Mouse (Mus musculus): Measurements from ENCODE around the gene Vwa5b2. TPM values are rescaled to one million over a fixed set of nuclear protein-coding genes. Genes with fewer than 3 reads are reported as not detected.

Gene Vwa5b2
- under 1 TPM; 0.10 to 0.16 TPM for total RNA-seq (2021)
- long read RNA-seq, experiment 1 = 0 reads
- long read RNA-seq, experiment 2 = 0 reads

- intact Hi-C loops (cut with DNase I; ENCODE audit: low total_unique reads) = no loop called here
- no peak for DNase-seq
Measured at GRCm38 (mm10) chr16:20589366-20589938, at the start of gene Vwa5b2. Gene Vwa5b2 (plus strand): TSS chr16:20589471.

DNA sequence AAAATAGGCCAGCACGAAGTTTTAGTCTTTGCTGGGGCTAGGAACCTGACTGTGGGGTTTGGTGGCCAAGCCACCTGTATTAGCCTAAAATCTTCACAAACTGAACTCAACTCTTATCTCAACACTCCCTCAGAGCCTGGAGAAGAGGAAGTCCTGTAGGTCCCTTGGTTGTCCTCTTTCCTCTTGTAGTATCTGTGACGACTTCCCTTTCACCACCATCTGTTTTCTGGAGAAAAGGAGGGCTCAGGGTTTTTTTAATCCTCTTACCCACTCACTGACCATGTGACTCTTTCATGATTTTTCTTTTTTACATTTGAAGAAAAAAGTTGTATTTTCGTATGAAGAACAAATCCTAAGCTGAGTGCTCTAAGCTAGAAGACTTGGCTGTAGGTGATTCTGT, 49.6 kb upstream of the Vwa5b2 start:
- DNase-seq = no peak
- intact Hi-C loops (cut with DNase I; ENCODE audit: low total_unique reads) = no loop called here

DNA sequence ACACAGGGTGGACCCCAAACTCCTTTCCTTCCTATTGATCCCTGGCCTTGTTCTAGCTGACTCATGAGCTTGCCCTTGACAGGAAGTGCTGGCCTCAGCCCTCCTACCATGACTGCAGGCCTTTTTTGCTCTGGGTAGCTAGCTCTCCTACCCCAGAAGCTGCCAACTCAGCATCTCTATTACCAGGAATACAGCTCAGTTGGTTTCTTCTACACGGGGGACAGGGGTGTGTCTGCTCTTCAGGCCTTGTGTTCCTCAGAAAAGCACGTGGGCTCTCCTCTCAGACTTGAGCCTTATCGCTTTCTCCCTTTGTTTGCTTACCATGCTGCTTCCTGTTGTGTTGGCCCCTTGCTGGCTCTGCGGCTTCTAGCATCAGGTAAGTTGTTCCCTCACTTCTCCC, 48.8 kb upstream of the Vwa5b2 start:
- DNase-seq = no peak
- intact Hi-C loops (cut with DNase I; ENCODE audit: low total_unique reads) = no loop called here

DNA sequence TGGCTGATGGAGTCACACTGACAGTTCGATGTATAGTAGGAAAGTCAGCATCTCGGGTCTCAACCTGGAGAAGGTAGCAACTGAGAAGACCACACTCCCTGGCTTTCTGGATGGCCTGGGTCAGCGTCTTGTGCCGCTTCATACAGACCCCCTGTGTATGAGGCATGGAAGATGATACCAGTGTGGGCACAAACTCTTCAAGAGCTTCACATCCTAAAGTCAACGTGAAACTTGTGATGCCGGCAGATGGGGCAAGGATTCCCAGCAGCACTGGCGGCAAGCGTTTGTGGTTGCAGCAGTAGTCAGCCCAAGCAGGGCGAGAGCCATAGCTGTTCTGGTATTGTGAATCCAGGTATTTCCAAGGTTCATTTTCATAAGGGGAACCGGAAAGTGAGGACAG, 43.6 kb upstream of the Vwa5b2 start:
- intact Hi-C loops (cut with DNase I; ENCODE audit: low total_unique reads) = no loop called here
- no peak for DNase-seq

DNA sequence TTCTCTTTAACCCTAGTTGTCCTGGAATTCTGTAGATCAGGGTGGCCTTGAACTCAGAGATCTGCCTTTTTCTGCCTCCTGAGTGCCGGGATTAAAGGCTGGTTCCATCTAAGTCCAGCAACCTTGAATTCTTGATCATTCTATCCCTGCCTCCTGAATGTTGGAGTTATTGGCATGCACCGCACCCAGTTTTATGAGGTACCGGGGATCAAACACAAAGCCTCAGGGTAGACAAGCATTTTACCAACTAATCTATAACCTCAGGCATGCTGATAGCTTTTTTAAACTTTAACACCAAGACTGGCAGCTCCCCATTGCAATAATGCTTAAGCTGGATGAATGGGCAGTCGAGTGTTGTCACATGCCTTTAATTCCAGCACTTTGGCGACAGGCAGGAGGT, 41.8 kb upstream of the Vwa5b2 start:
- no peak for DNase-seq
- intact Hi-C loops (cut with DNase I; ENCODE audit: low total_unique reads) = no loop called here

DNA sequence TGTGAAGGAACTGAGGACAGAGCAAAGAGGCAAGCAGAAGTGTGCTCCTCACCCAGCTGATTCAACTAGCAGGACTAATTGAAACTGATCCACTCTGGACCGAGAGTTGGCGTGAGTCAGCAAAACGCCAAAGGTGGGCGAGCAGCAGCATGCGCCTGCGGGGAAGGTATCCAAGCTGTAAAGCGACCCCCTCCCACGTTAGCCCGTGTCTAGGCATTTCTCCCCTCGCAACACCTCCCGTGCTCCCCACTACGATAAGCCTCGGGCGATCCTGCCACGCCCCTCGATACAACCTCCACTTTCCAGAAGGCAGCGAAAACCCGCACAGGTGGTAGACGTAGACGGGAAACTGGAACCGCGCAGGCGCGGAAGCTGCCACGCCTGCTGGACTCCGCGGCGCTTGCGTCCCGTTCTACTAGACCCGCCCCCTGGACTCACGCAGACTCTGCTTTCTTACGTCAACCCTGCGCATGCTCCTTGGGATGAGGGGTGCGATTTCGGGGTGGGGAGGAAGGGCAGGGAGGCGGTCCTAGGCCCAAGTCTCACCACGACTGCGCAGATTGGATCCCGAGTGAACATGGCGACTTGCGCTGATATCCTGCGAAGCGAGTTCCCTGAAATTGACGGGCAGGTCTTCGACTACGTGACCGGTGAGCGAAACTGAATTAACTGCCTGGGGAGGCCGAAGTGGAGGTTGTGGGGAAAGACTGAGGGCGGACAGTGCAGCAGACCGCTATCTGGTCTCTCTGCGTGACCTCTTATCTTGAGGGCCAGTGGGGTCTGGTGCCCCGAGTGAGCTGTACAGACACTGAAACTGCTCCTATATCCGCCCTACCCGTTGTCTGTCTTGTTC, 40.9 kb upstream of the Vwa5b2 start, which contains the start of gene Abcf3:
Gene Abcf3, plus strand, starts transcription at position 482 of the 853 bp plus-strand sequence.
- intact Hi-C loops (cut with DNase I; ENCODE audit: low total_unique reads) = no loop called here
- DNase-seq = peak; percentile 98

GRCm38 (mm10) chr16:20549161-20549560, 40.1 kb upstream of the Vwa5b2 start:
- DNase-seq = no peak
- intact Hi-C loops (cut with DNase I; ENCODE audit: low total_unique reads) = no loop called here

- intact Hi-C loops (cut with DNase I; ENCODE audit: low total_unique reads) = loop anchor here (10.0 kb wide), 1 partner anchor 53 kb away; no protein-coding TSS in a partner anchor
- no peak for DNase-seq
Measured at GRCm38 (mm10) chr16:20551691-20552090, 37.6 kb upstream of the Vwa5b2 start.

DNA sequence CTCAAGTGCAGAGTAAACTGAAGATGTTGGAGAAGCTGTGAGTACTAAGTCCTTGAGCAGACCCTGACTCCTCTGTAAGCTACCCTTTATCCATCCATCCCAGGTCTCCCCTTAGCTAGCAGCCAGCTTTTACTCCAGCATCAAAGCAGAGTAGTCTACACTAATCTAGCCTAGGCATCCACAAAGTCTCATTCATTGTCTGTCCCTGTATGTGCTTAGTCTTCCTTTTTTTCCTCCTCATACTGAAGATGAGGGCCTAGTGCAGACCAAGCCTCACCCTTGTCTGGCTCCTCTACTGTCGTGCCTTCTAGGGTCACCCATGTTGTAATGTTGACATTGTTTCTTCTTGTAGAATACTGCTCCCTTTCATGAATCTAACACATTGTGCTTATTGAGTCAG, 36.7 kb upstream of the Vwa5b2 start:
- no peak for DNase-seq
- intact Hi-C loops (cut with DNase I; ENCODE audit: low total_unique reads) = loop anchor here (10.0 kb wide), 1 partner anchor 52 kb away; no protein-coding TSS in a partner anchor

GRCm38 (mm10) chr16:20555000-20555399, 34.3 kb upstream of the Vwa5b2 start:
- DNase-seq = no peak
- intact Hi-C loops (cut with DNase I; ENCODE audit: low total_unique reads) = loop anchor here (10.0 kb wide), 1 partner anchor 50 kb away; no protein-coding TSS in a partner anchor

DNA sequence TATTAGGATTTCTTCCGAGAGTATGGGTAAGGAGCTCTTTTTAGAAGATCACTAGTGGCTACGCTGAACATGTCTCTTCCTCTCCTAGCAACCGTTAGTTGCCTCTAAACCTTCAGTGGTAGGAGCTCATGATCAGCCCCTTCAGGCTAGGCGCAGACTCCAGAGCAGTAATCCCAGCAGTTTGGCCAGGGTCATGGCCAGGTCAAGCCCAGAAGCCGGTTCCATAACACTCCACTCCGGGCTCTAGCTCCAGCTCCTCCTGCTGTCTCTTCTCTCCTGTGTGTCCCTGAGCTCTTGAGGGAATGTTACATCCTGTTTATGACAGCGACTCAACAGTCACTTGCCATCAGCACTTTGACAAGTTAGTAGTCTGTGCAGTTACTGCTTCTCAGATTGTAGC, 31.9 kb upstream of the Vwa5b2 start:
- intact Hi-C loops (cut with DNase I; ENCODE audit: low total_unique reads) = loop anchor here (10.0 kb wide), 1 partner anchor 47 kb away; no protein-coding TSS in a partner anchor
- DNase-seq = no peak

DNA sequence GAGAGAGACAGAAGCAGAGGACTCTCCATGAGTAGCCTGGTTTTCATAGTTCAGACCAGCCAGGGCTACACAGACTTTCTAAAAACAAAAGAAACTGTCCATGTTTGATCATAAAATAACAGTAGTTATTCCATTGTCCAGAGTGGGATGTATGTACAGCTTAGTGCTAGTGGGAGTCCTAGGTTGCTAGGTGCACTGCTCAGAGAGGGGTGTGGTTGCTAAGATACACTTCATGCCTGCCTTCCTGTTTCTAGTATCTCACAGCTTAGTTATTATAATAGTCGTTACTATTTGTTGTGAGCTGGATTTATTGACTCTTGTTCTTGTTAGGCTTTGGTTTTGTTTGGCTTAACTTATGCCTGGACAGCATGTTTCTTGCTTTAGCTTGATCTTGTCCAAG, 24.2 kb upstream of the Vwa5b2 start:
- intact Hi-C loops (cut with DNase I; ENCODE audit: low total_unique reads) = no loop called here
- no peak for DNase-seq

DNA sequence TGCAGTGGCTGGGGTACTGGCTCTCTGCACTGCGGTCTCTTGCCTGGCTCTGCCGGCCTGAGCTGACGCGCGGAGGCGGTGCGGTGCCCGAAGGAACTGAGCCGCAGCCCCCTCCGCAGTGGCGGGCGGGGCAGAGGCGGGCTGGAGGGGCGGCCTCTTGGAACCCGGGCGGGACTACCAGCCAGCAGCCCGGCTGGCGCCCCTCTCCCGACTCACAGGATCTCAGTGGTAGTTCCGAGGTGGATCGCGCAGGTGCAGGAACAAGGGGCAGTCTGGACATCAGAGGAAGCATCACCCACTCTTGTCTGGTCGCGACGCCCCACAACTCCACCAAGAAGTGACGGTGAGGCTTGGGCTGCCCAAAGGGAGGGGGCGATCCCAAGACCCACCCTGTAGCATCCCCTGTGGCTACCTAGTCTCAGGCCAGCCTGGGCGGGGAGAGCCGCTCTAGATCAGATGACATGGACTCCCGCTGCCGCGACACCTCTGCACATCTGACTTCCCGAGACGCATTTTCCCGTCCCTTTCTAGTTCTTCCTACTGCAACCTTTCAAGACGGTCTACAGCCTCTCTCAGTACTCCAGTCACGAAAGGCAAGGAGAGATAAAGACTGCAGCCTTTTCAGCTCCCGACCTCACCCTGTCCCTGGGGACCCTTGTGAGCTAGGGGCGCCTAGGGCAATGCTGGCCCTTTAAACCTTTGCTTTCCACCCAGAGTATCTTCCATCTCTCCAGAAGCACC, 838 bp downstream of the Vwa5b2 start:
- intact Hi-C loops (cut with DNase I; ENCODE audit: low total_unique reads) = no loop called here
- DNase-seq = peak; percentile 23

- no peak for DNase-seq
- intact Hi-C loops (cut with DNase I; ENCODE audit: low total_unique reads) = no loop called here
Measured at GRCm38 (mm10) chr16:20590680-20591038, 1.4 kb downstream of the Vwa5b2 start.

- intact Hi-C loops (cut with DNase I; ENCODE audit: low total_unique reads) = no loop called here
- no peak for DNase-seq
Measured at GRCm38 (mm10) chr16:20591076-20591705, 1.9 kb downstream of the Vwa5b2 start.

DNA sequence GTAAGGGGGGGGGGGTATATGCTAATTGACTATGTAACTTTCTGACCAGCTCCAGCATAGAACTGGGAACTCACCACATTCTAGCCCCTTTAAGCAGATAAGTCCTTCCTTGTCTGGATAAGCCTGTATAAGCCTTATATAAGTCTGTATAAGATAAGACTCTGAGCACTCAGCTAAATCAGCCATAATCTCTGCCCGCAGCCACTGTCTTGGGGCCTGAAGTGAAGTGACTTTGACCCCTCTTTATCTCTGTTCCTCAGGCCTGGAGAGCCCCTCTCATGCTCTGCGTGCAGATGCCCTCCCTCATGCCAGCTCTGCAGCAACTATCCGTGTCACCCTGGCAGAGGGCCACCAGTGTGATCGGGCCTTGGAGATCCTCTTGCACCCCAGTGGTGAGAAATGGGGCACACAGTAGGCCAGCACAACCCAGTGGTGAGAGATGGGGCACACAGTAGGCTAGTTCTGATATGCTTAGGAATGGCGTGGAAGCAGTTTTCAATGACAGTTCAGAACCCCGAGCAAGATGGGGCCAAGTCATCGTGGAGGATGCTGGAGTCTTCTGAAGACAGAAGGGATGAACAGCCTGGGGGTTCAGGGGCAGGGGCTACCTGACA, 5.9 kb downstream of the Vwa5b2 start:
- intact Hi-C loops (cut with DNase I; ENCODE audit: low total_unique reads) = no loop called here
- DNase-seq = no peak

DNA sequence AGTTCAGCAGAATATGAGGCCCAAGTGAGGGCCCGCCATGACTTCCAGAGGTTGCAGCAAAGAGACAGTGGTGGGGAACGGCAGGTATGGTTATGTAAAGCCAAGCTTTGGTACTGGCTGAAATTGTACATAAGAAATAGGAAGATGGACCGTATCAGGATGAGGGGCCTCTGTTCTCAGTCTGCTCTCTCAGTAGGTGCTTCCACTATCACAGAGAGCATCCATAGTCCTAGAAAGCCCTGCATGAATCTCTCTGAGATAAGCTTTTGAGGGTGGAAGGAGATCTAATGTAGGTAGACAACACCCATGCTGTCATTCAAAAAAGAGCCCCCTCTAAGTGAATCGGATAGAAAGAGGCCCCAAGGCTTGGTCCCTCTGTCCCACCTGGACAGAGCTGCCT, 6.5 kb downstream of the Vwa5b2 start:
- intact Hi-C loops (cut with DNase I; ENCODE audit: low total_unique reads) = no loop called here
- no peak for DNase-seq

DNA sequence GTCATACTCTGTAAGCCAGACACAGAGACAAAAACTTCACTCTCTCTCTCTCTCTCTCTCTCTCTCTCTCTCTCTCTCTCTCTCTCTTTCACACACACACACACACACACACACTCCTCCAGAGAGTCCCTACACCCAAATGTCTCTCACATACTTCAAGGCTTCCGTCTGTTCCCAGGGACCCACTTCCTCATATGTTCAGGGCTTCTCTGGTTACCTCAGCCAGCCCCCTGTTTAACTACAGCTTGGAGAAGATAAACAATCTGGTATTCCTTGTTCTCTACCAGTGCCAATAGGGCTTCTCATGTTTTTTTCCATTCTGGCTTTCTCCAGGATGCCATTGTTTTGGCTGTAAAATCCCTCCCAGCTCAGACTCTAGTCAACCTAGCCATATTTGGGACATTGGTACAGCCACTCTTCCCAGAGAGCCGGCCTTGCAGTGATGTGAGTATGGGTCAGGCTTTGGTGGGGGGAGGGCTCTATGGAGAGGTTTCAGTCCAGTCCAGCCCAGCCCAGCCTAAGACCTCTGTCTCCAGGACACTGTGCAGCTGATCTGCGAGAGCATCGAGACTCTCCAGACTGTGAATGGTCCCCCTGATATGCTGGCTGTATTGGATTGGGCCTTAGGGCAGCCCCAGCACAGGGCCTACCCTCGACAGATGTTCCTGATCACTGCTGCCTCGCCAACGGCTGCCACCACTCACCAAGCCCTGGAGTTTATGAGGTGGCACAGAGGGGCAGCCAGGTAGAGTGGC, 7.6 kb downstream of the Vwa5b2 start:
- no peak for DNase-seq
- intact Hi-C loops (cut with DNase I; ENCODE audit: low total_unique reads) = no loop called here

DNA sequence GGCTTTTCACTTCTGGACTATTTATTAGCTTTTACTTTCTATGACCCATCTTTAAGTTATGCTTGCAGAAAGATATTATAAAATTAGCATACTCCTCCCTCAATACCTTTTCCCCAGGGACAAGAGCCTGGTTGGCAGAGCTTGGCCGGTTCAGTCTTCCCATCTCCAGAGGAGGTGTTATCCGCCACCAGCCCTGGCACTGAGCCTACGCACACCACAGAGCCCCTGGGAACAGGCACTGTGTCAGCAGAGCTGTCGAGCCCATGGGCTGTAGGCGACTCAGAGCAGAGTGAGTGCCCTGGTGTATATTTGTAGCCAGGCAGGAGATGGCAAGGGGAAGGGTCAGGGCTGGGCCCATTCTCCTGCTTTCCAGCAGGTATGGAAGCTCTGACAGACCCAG, 11.2 kb downstream of the Vwa5b2 start:
- intact Hi-C loops (cut with DNase I; ENCODE audit: low total_unique reads) = loop anchor here (10.0 kb wide), 1 partner anchor 46 kb away; no protein-coding TSS in a partner anchor

More for the DNA sequence above, 11.2 kb downstream of the Vwa5b2 start:
- DNase-seq = no peak

Data from gastrocnemius, postnatal 14 days (tissue).